Mouse (Mus musculus) thymus, adult 2 months (tissue): Measurements from ENCODE around the gene Sept9.

Experiments
- CTCF ChIP-seq: fragments of 200-500 bp; IDR thresholded peaks from 2 replicates; pipeline ENCODE4 v1.5.1; 2012; ENCODE audit warnings: mild to moderate bottlenecking, control low read depth, low read length, moderate library complexity, borderline replicate concordance; ENCODE audit not compliant: control insufficient read depth, poor library complexity, insufficient read depth; ENCODE audit errors: extremely low read depth
- POLR2A ChIP-seq: fragments of 200-500 bp; IDR thresholded peaks from 2 replicates; pipeline ENCODE4 v1.6.1; 2012; ENCODE audit warnings: mild to moderate bottlenecking, low read length, control low read depth, moderate library complexity; ENCODE audit not compliant: control insufficient read depth, poor library complexity, insufficient read depth; ENCODE audit errors: extremely low read depth

DNA sequence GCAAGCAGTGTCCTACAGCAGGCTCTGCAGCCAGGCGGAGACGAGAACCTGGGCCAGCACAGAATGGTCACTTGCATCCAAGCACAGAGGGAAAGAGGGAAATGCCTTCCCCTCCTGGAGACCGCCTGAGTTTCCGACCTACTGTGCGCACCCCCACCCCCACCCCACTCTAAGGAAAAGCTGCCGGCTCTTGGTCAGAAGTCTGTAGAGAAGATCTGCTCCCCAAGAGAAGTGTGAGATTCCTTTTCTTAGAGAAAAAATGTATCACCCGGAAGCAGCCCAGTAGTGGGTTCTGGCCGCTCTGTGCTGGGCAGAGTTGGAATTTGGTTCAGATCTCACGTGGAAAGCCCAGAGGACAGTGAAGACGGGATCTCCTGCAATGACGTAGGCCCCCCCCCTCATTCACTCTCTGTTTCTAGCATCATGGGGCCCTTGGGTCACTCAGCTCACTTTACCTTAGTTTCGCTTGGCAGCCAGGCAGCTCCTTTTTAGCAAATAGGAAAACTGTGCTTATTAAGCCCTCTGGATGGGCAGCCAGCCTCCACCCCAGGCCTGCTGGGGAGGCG, 133.8 kb downstream of the Sept9 start:
- TF ChIP-seq CTCF, result no peak
- TF ChIP-seq POLR2A, result no peak
